Mouse (Mus musculus) intestine, postnatal 0 days (tissue): Measurements from ENCODE around the gene Dnajc1. TPM values are rescaled to one million over a fixed set of nuclear protein-coding genes. Genes with fewer than 3 reads are reported as not detected.

Experiments used
- ATAC-seq: fragments of 200-750 bp; cut with Nextera tagmentation; 2 replicates; pipeline ENCODE4 v1.8.0; 2017; ENCODE audit warnings: mild to moderate bottlenecking, moderate TSS enrichment, moderate library complexity
- H3K27ac ChIP-seq: fragments of 300-500 bp; sonication (generic); 2 replicates; pipeline ENCODE4 v1.5.1; 2014; ENCODE audit warnings: mild to moderate bottlenecking, low read depth, low read length, moderate library complexity
- H3K27me3 ChIP-seq: fragments of 300-500 bp; sonication (generic); replicated peaks from 2 replicates; pipeline ENCODE4 v1.6.1; 2014; ENCODE audit warnings: low read length, mixed read lengths; ENCODE audit not compliant: control insufficient read depth, insufficient read depth
- H3K36me3 ChIP-seq: fragments of 300-500 bp; sonication (generic); 2 replicates; pipeline ENCODE4 v1.6.1; 2014; ENCODE audit warnings: mild to moderate bottlenecking, moderate library complexity; ENCODE audit not compliant: control insufficient read depth, insufficient read depth
- H3K4me1 ChIP-seq: fragments of 300-500 bp; sonication (generic); replicated peaks from 2 replicates; pipeline ENCODE4 v1.6.1; 2014; ENCODE audit warnings: antibody characterized with exemption, low read length, mixed read lengths; ENCODE audit not compliant: control insufficient read depth, insufficient read depth
- H3K4me2 ChIP-seq: fragments of 300-500 bp; sonication (generic); replicated peaks from 2 replicates; pipeline ENCODE4 v1.6.1; 2014; ENCODE audit warnings: low read depth, mild to moderate bottlenecking, moderate library complexity
- H3K4me3 ChIP-seq: fragments of 300-500 bp; sonication (generic); 2 replicates; pipeline ENCODE4 v1.5.1; 2014; ENCODE audit warnings: low read depth, low read length
- H3K9ac ChIP-seq: fragments of 300-500 bp; sonication (generic); 2 replicates; pipeline ENCODE4 v1.6.1; 2014; ENCODE audit warnings: mild to moderate bottlenecking, low read depth, low read length
- H3K9me3 ChIP-seq: fragments of 300-500 bp; sonication (generic); 2 replicates; pipeline ENCODE4 v1.6.1; 2016; ENCODE audit warnings: mixed run types; ENCODE audit not compliant: control insufficient read depth
- CTCF ChIP-seq: sonication (generic); IDR thresholded peaks from 2 replicates; pipeline ENCODE4 v1.5.1; 2016; ENCODE audit warnings: low read depth, mild to moderate bottlenecking, control low read depth, antibody characterized with exemption, moderate library complexity
- WGBS: fragments of 180-500 bp; shearing (Covaris S2); extraction: QIAGEN DNeasy Blood & Tissue Kit; methylation state at CpG from one replicate; pipeline ENCODE4 v1.1.7; 2014; 5-methylcytosine and 5-hydroxymethylcytosine counted together
- polyA plus RNA-seq: library from polyadenylated mRNA; unstranded; fragments of >200 nt; fragmentation: Nextera tagmentation; extraction: Ambion mirVana; gene quantifications from 2 replicates; pipeline ENCODE4 v1.2.1, GENCODE M21; 2015

Gene Dnajc1
- polyA plus RNA-seq, 1 experiment from 2014 or later, result 24.4 TPM

GRCm38 (mm10) chr2:18209948-18210347 is 182.7 kb downstream of the Dnajc1 start:
- 71% methylated on average over 4 of the region's 4 CpGs for WGBS
- H3K4me3 ChIP-seq, result no peak overlapping the region
- ATAC-seq, result no peak
- H3K4me2 ChIP-seq, result no peak overlapping the region
- no peak overlapping the region for H3K27ac ChIP-seq
- no peak overlapping the region for H3K9ac ChIP-seq
- no peaks in the 10 kb centered on the region for H3K9me3 ChIP-seq
- H3K27me3 ChIP-seq, result no peaks in the 10 kb centered on the region
- TF ChIP-seq CTCF, result no peak
- no peaks in the 10 kb centered on the region for H3K4me1 ChIP-seq
- H3K36me3 ChIP-seq, result peaks cover 78% of the 10 kb centered on the region

- no peaks in the 10 kb centered on the region for H3K9me3 ChIP-seq
- H3K27me3 ChIP-seq, result no peaks in the 10 kb centered on the region
- no peak overlapping the region for H3K27ac ChIP-seq
- ATAC-seq, result no peak
- no peaks in the 10 kb centered on the region for H3K4me1 ChIP-seq
- TF ChIP-seq CTCF, result no peak
- WGBS, result 89% methylated on average over 7 of the region's 7 CpGs
- no peak overlapping the region for H3K4me3 ChIP-seq
- H3K9ac ChIP-seq, result no peak overlapping the region
- peaks cover 74% of the 10 kb centered on the region for H3K36me3 ChIP-seq
- no peak overlapping the region for H3K4me2 ChIP-seq
Measured at GRCm38 (mm10) chr2:18209211-18209823, 183.3 kb downstream of the Dnajc1 start.

- H3K4me3 ChIP-seq, result no peak overlapping the region
- TF ChIP-seq CTCF, result no peak
- H3K27me3 ChIP-seq, result no peaks in the 10 kb centered on the region
- H3K4me2 ChIP-seq, result no peak overlapping the region
- H3K4me1 ChIP-seq, result no peaks in the 10 kb centered on the region
- WGBS, result 76% methylated on average over 6 of the region's 6 CpGs
- H3K9ac ChIP-seq, result no peak overlapping the region
- peaks cover 69% of the 10 kb centered on the region for H3K36me3 ChIP-seq
- no peak for ATAC-seq
- no peak overlapping the region for H3K27ac ChIP-seq
- no peaks in the 10 kb centered on the region for H3K9me3 ChIP-seq
Measured at GRCm38 (mm10) chr2:18208578-18208977, 184.1 kb downstream of the Dnajc1 start.

- H3K4me3 ChIP-seq, result no peak overlapping the region
- no peak for ATAC-seq
- no peaks in the 10 kb centered on the region for H3K4me1 ChIP-seq
- WGBS, result 84% methylated on average over 10 of the region's 10 CpGs
- H3K27ac ChIP-seq, result no peak overlapping the region
- H3K27me3 ChIP-seq, result no peaks in the 10 kb centered on the region
- no peak for TF ChIP-seq CTCF
- H3K9ac ChIP-seq, result no peak overlapping the region
- H3K36me3 ChIP-seq, result peaks cover 67% of the 10 kb centered on the region
- no peak overlapping the region for H3K4me2 ChIP-seq
- no peaks in the 10 kb centered on the region for H3K9me3 ChIP-seq
Measured at GRCm38 (mm10) chr2:18206811-18207210, 185.8 kb downstream of the Dnajc1 start.

GRCm38 (mm10) chr2:18205118-18205517 is 187.5 kb downstream of the Dnajc1 start:
- Histone ChIP-seq H3K9ac (no peak overlapping the region), H3K4me3 (no peak overlapping the region), H3K36me3 (peaks cover 58% of the 10 kb centered on the region), H3K27ac (no peak overlapping the region), H3K27me3 (no peaks in the 10 kb centered on the region), H3K4me2 (no peak overlapping the region), H3K9me3 (no peaks in the 10 kb centered on the region), H3K4me1 (no peaks in the 10 kb centered on the region)
- 80% methylated on average over 3 of the region's 3 CpGs for WGBS
- peak; percentile 91 for TF ChIP-seq CTCF
- ATAC-seq, result peak; percentile 54; the same call in 1 of the 2 replicates

- no peaks in the 10 kb centered on the region for H3K27me3 ChIP-seq
- TF ChIP-seq CTCF, result peak; percentile 38
- H3K4me1 ChIP-seq, result no peaks in the 10 kb centered on the region
- ATAC-seq, result no peak
- H3K4me2 ChIP-seq, result no peak overlapping the region
- 96% methylated on average over 4 of the region's 4 CpGs for WGBS
- no peak overlapping the region for H3K27ac ChIP-seq
- peaks cover 43% of the 10 kb centered on the region for H3K36me3 ChIP-seq
- H3K4me3 ChIP-seq, result no peak overlapping the region
- no peak overlapping the region for H3K9ac ChIP-seq
- no peaks in the 10 kb centered on the region for H3K9me3 ChIP-seq
Measured at GRCm38 (mm10) chr2:18202923-18203322, 189.7 kb downstream of the Dnajc1 start.
